Mouse (Mus musculus) heart, postnatal 0 days (tissue): ENCODE measurements around the gene Adgrl1.

Experiments used
- CTCF ChIP-seq: IDR thresholded peaks from 2 replicates; pipeline ENCODE4 v1.5.1; 2016; ENCODE audit warnings: antibody characterized with exemption, control low read depth, low read depth
- EP300 ChIP-seq: IDR thresholded peaks from 2 replicates; pipeline ENCODE4 v1.6.1; 2016; ENCODE audit warnings: antibody characterized with exemption, low read depth

GRCm38 (mm10) chr8:83888409-83888808 is 11.5 kb upstream of the Adgrl1 start:
- no peak for TF ChIP-seq EP300
- no peak for TF ChIP-seq CTCF
